Mouse (Mus musculus): ENCODE measurements around the gene Klrk1. TPM values are rescaled to one million over a fixed set of nuclear protein-coding genes. Genes with fewer than 3 reads are reported as not detected.

Gene Klrk1
- polyA plus RNA-seq, 1 experiment from 2014 or later = 0.43 TPM

DNA sequence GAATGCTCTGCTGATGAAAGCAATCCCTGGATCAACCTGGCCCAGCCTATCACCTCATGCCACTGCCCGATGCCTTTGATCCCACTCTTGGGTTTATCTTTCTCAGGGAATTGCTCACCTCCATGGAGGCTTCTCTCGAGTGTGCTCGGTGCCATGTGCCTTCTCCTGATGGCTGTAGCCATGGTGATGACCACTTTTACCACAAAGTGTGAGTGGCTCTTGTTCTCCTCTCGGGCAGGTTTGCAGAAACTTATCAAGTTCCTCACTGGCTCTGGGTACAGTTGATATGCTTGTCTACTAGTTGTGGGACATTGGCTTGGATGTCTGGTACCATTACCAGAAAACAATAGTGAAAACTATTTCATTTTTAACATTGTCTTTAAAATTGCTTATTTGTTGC lies 41.8 kb downstream of the Klrk1 start:
- no peak for DNase-seq (ENCODE audit: low spot score)
- H3K9me3 ChIP-seq (ENCODE audit: control insufficient read depth, low read length) = no peaks in the 10 kb centered on the region
- no peak overlapping the region for H3K9ac ChIP-seq (ENCODE audit: low read length)
- ATAC-seq (replicated peaks; ENCODE audit: low FRiP score, low TSS enrichment, low read depth) = no peak
- H3K4me1 ChIP-seq (replicated peaks; ENCODE audit: control insufficient read depth, insufficient read depth, low read length) = no peaks in the 10 kb centered on the region
- no peak overlapping the region for H3K27ac ChIP-seq (ENCODE audit: low read depth)
- 76% methylated on average over 4 of the region's 4 CpGs for WGBS
- no peak overlapping the region for H3K4me2 ChIP-seq (ENCODE audit: low read length)
- H3K27me3 ChIP-seq (replicated peaks; ENCODE audit: control insufficient read depth, insufficient read depth, low read length) = no peaks in the 10 kb centered on the region
- H3K4me3 ChIP-seq (ENCODE audit: low read depth, low read length) = no peak overlapping the region
- H3K36me3 ChIP-seq (ENCODE audit: control insufficient read depth, insufficient read depth, low read length) = no peaks in the 10 kb centered on the region

GRCm38 (mm10) chr6:129581274-129581673 lies 42.4 kb downstream of the Klrk1 start:
- H3K27ac ChIP-seq (ENCODE audit: low read depth) = no peak overlapping the region
- H3K36me3 ChIP-seq (ENCODE audit: control insufficient read depth, insufficient read depth, low read length) = no peaks in the 10 kb centered on the region
- H3K4me2 ChIP-seq (ENCODE audit: low read length) = no peak overlapping the region
- no peak for DNase-seq (ENCODE audit: low spot score)
- no peak overlapping the region for H3K4me3 ChIP-seq (ENCODE audit: low read depth, low read length)
- H3K9me3 ChIP-seq (ENCODE audit: control insufficient read depth, low read length) = no peaks in the 10 kb centered on the region
- ATAC-seq (replicated peaks; ENCODE audit: low FRiP score, low TSS enrichment, low read depth) = no peak
- H3K9ac ChIP-seq (ENCODE audit: low read length) = no peak overlapping the region
- 64% methylated on average over 4 of the region's 4 CpGs for WGBS
- H3K4me1 ChIP-seq (replicated peaks; ENCODE audit: control insufficient read depth, insufficient read depth, low read length) = no peaks in the 10 kb centered on the region
- no peaks in the 10 kb centered on the region for H3K27me3 ChIP-seq (replicated peaks; ENCODE audit: control insufficient read depth, insufficient read depth, low read length)

DNA sequence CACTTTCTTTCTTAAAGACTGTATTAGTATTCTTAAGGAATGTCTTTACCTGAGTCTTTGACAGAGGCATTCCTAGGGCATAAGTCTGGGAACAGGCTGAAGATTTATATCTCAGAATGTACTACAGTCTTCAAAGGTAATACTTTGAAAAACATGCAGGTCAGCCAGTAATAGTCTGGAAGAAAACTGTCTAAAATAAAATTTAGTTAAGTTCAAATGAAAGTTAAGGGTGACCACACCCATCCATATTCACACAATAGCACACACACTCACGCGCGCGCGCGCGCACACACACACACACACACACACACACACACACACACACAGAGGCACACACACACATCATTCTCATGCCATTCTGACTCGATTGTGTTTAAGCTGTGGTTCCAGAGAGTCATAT lies 46.1 kb downstream of the Klrk1 start, which contains the start of gene Klre1:
Gene Klre1, plus strand, starts transcription at position 301 of the 400 bp plus-strand sequence.
- WGBS = 90% methylated on average over 8 of the region's 8 CpGs
- no peak within 1 kb of the TSS for H3K4me2 ChIP-seq (ENCODE audit: low read length)
- H3K9ac ChIP-seq (ENCODE audit: low read length) = no peak within 1 kb of the TSS
- no peak within 1 kb of the TSS for H3K27ac ChIP-seq (ENCODE audit: low read depth)
- H3K9me3 ChIP-seq (ENCODE audit: control insufficient read depth, low read length) = no peaks in the 10 kb centered on the region
- H3K4me3 ChIP-seq (ENCODE audit: low read depth, low read length) = no peak within 1 kb of the TSS
- H3K4me1 ChIP-seq (replicated peaks; ENCODE audit: control insufficient read depth, insufficient read depth, low read length) = no peaks in the 10 kb centered on the region
- no peaks in the 10 kb centered on the region for H3K36me3 ChIP-seq (ENCODE audit: control insufficient read depth, insufficient read depth, low read length)
- H3K27me3 ChIP-seq (replicated peaks; ENCODE audit: control insufficient read depth, insufficient read depth, low read length) = no peaks in the 10 kb centered on the region
- ATAC-seq (replicated peaks; ENCODE audit: low FRiP score, low TSS enrichment, low read depth) = no peak
- DNase-seq (ENCODE audit: low spot score) = no peak

DNA sequence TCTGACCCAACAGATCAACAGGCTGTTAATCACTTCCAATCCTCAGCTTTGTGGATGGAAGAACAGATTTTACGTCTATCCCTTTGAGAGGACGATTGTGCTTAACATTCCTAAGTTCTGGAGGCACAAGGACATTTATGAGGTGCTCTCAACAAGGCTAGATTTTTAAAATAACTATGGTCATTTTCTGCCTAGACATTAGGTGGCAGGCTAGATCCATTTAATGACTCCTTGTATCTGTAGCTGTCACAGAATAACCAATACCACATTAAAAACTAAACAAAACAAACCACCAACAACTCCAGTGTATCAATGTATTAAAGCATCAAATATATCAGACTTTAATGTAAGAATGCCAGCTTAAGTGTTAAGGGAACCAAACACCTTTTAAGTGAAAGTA lies 48.3 kb downstream of the Klrk1 start:
- WGBS = 12% methylated on average over 2 of the region's 2 CpGs
- no peak for DNase-seq (ENCODE audit: low spot score)
- no peak overlapping the region for H3K27ac ChIP-seq (ENCODE audit: low read depth)
- no peaks in the 10 kb centered on the region for H3K9me3 ChIP-seq (ENCODE audit: control insufficient read depth, low read length)
- no peak overlapping the region for H3K4me3 ChIP-seq (ENCODE audit: low read depth, low read length)
- no peak overlapping the region for H3K4me2 ChIP-seq (ENCODE audit: low read length)
- no peak for ATAC-seq (replicated peaks; ENCODE audit: low FRiP score, low TSS enrichment, low read depth)
- no peaks in the 10 kb centered on the region for H3K36me3 ChIP-seq (ENCODE audit: control insufficient read depth, insufficient read depth, low read length)
- no peaks in the 10 kb centered on the region for H3K27me3 ChIP-seq (replicated peaks; ENCODE audit: control insufficient read depth, insufficient read depth, low read length)
- H3K9ac ChIP-seq (ENCODE audit: low read length) = no peak overlapping the region
- no peaks in the 10 kb centered on the region for H3K4me1 ChIP-seq (replicated peaks; ENCODE audit: control insufficient read depth, insufficient read depth, low read length)

DNA sequence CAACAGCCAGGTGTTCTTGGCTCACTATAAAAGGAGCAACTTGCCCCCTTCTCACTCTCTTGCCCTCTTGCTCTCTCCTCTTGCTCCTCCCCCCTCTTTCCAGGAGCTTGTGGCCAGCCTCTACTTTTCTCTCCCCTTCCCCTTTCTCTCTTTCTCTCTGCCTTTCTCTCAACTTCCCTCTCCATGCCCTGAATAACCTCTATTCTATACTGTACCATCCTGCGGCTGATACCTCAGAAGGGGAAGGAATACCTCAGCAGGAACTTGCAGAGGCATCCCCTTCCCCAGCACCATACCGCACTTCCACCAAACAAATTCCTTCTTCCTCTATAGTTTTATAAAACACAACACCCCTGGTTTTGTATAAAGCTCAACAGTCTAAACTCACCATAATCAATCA lies 58.4 kb downstream of the Klrk1 start:
- Histone ChIP-seq H3K9ac (ENCODE audit: low read length) (no peak overlapping the region), H3K27ac (ENCODE audit: low read depth) (no peak overlapping the region), H3K27me3 (replicated peaks; ENCODE audit: control insufficient read depth, insufficient read depth, low read length) (no peaks in the 10 kb centered on the region), H3K9me3 (ENCODE audit: control insufficient read depth, low read length) (no peaks in the 10 kb centered on the region), H3K4me1 (replicated peaks; ENCODE audit: control insufficient read depth, insufficient read depth, low read length) (no peaks in the 10 kb centered on the region), H3K36me3 (ENCODE audit: control insufficient read depth, insufficient read depth, low read length) (no peaks in the 10 kb centered on the region), H3K4me2 (ENCODE audit: low read length) (no peak overlapping the region), H3K4me3 (ENCODE audit: low read depth, low read length) (no peak overlapping the region)
- DNase-seq (ENCODE audit: low spot score) = no peak
- 73% methylated on average over 2 of the region's 2 CpGs for WGBS
- no peak for ATAC-seq (replicated peaks; ENCODE audit: low FRiP score, low TSS enrichment, low read depth)

Other genes with a start within 250 kb of the Klrk1 start
- not detected in 2 replicates for gene Clec12b, start 238.0 kb downstream of the Klrk1 start, polyA plus RNA-seq (2014; fragmentation: Nextera tagmentation; extraction: Ambion mirVana)
- 1.2 and 1.7 TPM in 2 replicates for gene Clec1b, start 226.6 kb downstream of the Klrk1 start, polyA plus RNA-seq (2014; fragmentation: Nextera tagmentation; extraction: Ambion mirVana)
- gene Clec9a, start 215.0 kb downstream of the Klrk1 start, polyA plus RNA-seq (2014; fragmentation: Nextera tagmentation; extraction: Ambion mirVana) = 0.24 TPM in 2 replicates
- gene Clec1a, start 171.9 kb downstream of the Klrk1 start, polyA plus RNA-seq (2014; fragmentation: Nextera tagmentation; extraction: Ambion mirVana) = 3.4 and 4.5 TPM in 2 replicates
- 0.16 TPM in 1 of 2 replicates, not detected in the other for gene Olr1, start 116.7 kb downstream of the Klrk1 start, polyA plus RNA-seq (2014; fragmentation: Nextera tagmentation; extraction: Ambion mirVana)
- gene Tmem52b, start 111.3 kb downstream of the Klrk1 start, polyA plus RNA-seq (2014; fragmentation: Nextera tagmentation; extraction: Ambion mirVana) = 0.23 TPM in 2 replicates
- gene Gabarapl1, start 90.7 kb downstream of the Klrk1 start, polyA plus RNA-seq (2014; fragmentation: Nextera tagmentation; extraction: Ambion mirVana) = 15.8 and 16.5 TPM in 2 replicates
- gene Klre1, start 46.0 kb downstream of the Klrk1 start, polyA plus RNA-seq (2014; fragmentation: Nextera tagmentation; extraction: Ambion mirVana) = not detected in 2 replicates
- gene Klrd1, start 32.1 kb downstream of the Klrk1 start, polyA plus RNA-seq (2014; fragmentation: Nextera tagmentation; extraction: Ambion mirVana) = 0.69 and 0.97 TPM in 2 replicates
- not detected in 2 replicates for gene Klrc3, start 19.5 kb upstream of the Klrk1 start, polyA plus RNA-seq (2014; fragmentation: Nextera tagmentation; extraction: Ambion mirVana)
- gene Klrc2, start 36.8 kb upstream of the Klrk1 start, polyA plus RNA-seq (2014; fragmentation: Nextera tagmentation; extraction: Ambion mirVana) = not detected in 2 replicates
- gene Klrc1, start 55.1 kb upstream of the Klrk1 start, polyA plus RNA-seq (2014; fragmentation: Nextera tagmentation; extraction: Ambion mirVana) = not detected in 2 replicates
- not detected in 2 replicates for gene Klri1, start 93.3 kb upstream of the Klrk1 start, polyA plus RNA-seq (2014; fragmentation: Nextera tagmentation; extraction: Ambion mirVana)
- gene Klri2, start 116.6 kb upstream of the Klrk1 start, polyA plus RNA-seq (2014; fragmentation: Nextera tagmentation; extraction: Ambion mirVana) = 0.04 TPM in 1 of 2 replicates, not detected in the other
- not detected in 2 replicates for gene Gm156, start 160.4 kb upstream of the Klrk1 start, polyA plus RNA-seq (2014; fragmentation: Nextera tagmentation; extraction: Ambion mirVana)
- not detected in 2 replicates for gene Gm17631, start 238.8 kb upstream of the Klrk1 start, polyA plus RNA-seq (2014; fragmentation: Nextera tagmentation; extraction: Ambion mirVana)